Mouse (Mus musculus) hindbrain, embryonic 14.5 days (tissue): ENCODE measurements at regions not wholly inside any gene's neighbourhood (a gene's known extent, or its start where the extent isn't known, plus 50 kb on each side); places are given as distances from the start of the nearest gene placed in this dataset.

Experiments
- ATAC-seq: fragments of 200-750 bp; cut with Nextera tagmentation; 2 replicates; pipeline ENCODE4 v1.8.0; 2017; ENCODE audit warnings: moderate number of reproducible peaks, mild to moderate bottlenecking, moderate TSS enrichment, moderate library complexity; ENCODE audit not compliant: low FRiP score
- DNase-seq: peaks from one replicate; pipeline ENCODE4 v3.0.0-alpha.2; 2015; ENCODE audit warnings: low spot score
- H3K27ac ChIP-seq: fragments of 300-500 bp; sonication (generic); 2 replicates; pipeline ENCODE4 v1.5.1; 2014; ENCODE audit warnings: mild to moderate bottlenecking, moderate library complexity
- H3K27me3 ChIP-seq: fragments of 300-500 bp; sonication (generic); 2 replicates; pipeline ENCODE4 v1.6.1; 2014; ENCODE audit warnings: mild to moderate bottlenecking, low read length, mixed read lengths; ENCODE audit not compliant: control insufficient read depth, insufficient read depth
- H3K36me3 ChIP-seq: fragments of 300-500 bp; sonication (generic); replicated peaks from 2 replicates; pipeline ENCODE4 v1.6.1; 2014; ENCODE audit not compliant: control insufficient read depth, insufficient read depth
- H3K4me1 ChIP-seq: fragments of 300-500 bp; sonication (generic); replicated peaks from 2 replicates; pipeline ENCODE4 v1.6.1; 2014; ENCODE audit warnings: antibody characterized with exemption, low read length, mixed read lengths; ENCODE audit not compliant: control insufficient read depth, insufficient read depth
- H3K4me2 ChIP-seq: fragments of 300-500 bp; sonication (generic); replicated peaks from 2 replicates; pipeline ENCODE4 v1.6.1; 2014; ENCODE audit warnings: mild to moderate bottlenecking, moderate library complexity
- H3K4me3 ChIP-seq: fragments of 300-500 bp; sonication (generic); replicated peaks from 2 replicates; pipeline ENCODE4 v1.5.1; 2014; ENCODE audit warnings: mild to moderate bottlenecking, low read length
- H3K9ac ChIP-seq: fragments of 300-500 bp; sonication (generic); 2 replicates; pipeline ENCODE4 v1.6.1; 2014
- H3K9me3 ChIP-seq: fragments of 300-500 bp; sonication (generic); 2 replicates; pipeline ENCODE4 v1.6.1; 2016; ENCODE audit warnings: low read length; ENCODE audit not compliant: control insufficient read depth
- WGBS: fragments of 180-500 bp; shearing (Covaris S2); extraction: QIAGEN DNeasy Blood & Tissue Kit; methylation state at CpG from one replicate; pipeline ENCODE4 v1.1.7; 2014; 5-methylcytosine and 5-hydroxymethylcytosine counted together

GRCm38 (mm10) chr9:84896073-84896472, 416.5 kb upstream of the Gm11114 start:
- Histone ChIP-seq H3K36me3 (no peaks in the 10 kb centered on the region), H3K27ac (no peak overlapping the region), H3K4me3 (no peak overlapping the region), H3K9me3 (no peaks in the 10 kb centered on the region), H3K4me2 (no peak overlapping the region), H3K4me1 (no peaks in the 10 kb centered on the region), H3K27me3 (no peaks in the 10 kb centered on the region), H3K9ac (no peak overlapping the region)
- WGBS: 35% methylated on average over 2 of the region's 2 CpGs
- ATAC-seq (no peak), DNase-seq (no peak)

GRCm38 (mm10) chr9:84900643-84901042, 411.9 kb upstream of the Gm11114 start:
- Histone ChIP-seq H3K36me3 (no peaks in the 10 kb centered on the region), H3K9me3 (no peaks in the 10 kb centered on the region), H3K4me2 (no peak overlapping the region), H3K9ac (no peak overlapping the region), H3K27me3 (no peaks in the 10 kb centered on the region), H3K4me1 (no peaks in the 10 kb centered on the region), H3K4me3 (no peak overlapping the region), H3K27ac (no peak overlapping the region)
- DNase-seq: no peak
- ATAC-seq: no peak
- WGBS: 46% methylated on average over 2 of the region's 2 CpGs

DNA sequence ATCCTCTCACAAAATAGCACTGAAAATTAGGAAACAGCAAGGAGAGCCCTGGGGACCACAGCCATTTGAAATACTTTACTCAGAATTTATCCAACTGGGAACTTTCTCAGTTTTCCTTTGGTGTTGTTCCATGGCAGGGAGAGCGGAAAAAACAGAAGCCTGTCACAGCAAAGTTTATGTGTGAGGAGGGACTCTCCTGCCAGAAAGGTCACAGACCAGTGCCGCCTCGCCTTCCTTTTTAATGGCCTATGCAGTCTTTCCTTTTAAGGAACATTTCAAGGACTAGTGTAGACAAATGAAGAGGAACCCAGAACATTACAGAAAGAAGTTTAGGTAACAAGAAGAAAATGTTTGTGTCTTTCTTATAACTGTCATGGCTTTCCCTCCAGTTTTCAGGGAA, 406.3 kb upstream of the Gm11114 start:
- no peak overlapping the region for H3K27ac ChIP-seq
- no peak overlapping the region for H3K4me3 ChIP-seq
- WGBS: 79% methylated on average over 3 of the region's 3 CpGs
- no peaks in the 10 kb centered on the region for H3K4me1 ChIP-seq
- no peaks in the 10 kb centered on the region for H3K9me3 ChIP-seq
- H3K27me3 ChIP-seq: no peaks in the 10 kb centered on the region
- no peak for ATAC-seq
- no peak overlapping the region for H3K4me2 ChIP-seq
- no peaks in the 10 kb centered on the region for H3K36me3 ChIP-seq
- H3K9ac ChIP-seq: no peak overlapping the region
- DNase-seq: no peak

- DNase-seq (no peak), ATAC-seq (no peak)
- H3K4me1 ChIP-seq: no peaks in the 10 kb centered on the region
- H3K27ac ChIP-seq: no peak overlapping the region
- WGBS: 90% methylated on average over 1 of the region's 1 CpGs
- no peaks in the 10 kb centered on the region for H3K36me3 ChIP-seq
- H3K4me3 ChIP-seq: no peak overlapping the region
- H3K9ac ChIP-seq: no peak overlapping the region
- H3K9me3 ChIP-seq: no peaks in the 10 kb centered on the region
- no peak overlapping the region for H3K4me2 ChIP-seq
- no peaks in the 10 kb centered on the region for H3K27me3 ChIP-seq
Observed at GRCm38 (mm10) chr9:84913321-84913720, 399.3 kb upstream of the Gm11114 start.

- H3K4me2 ChIP-seq: no peak overlapping the region
- H3K9ac ChIP-seq: no peak overlapping the region
- 83% methylated on average over 4 of the region's 4 CpGs for WGBS
- ATAC-seq: no peak
- no peaks in the 10 kb centered on the region for H3K27me3 ChIP-seq
- H3K36me3 ChIP-seq: no peaks in the 10 kb centered on the region
- no peaks in the 10 kb centered on the region for H3K9me3 ChIP-seq
- DNase-seq: no peak
- no peak overlapping the region for H3K27ac ChIP-seq
- H3K4me1 ChIP-seq: no peaks in the 10 kb centered on the region
- no peak overlapping the region for H3K4me3 ChIP-seq
Observed at GRCm38 (mm10) chr9:84922306-84922705, 390.3 kb upstream of the Gm11114 start.

GRCm38 (mm10) chr9:84923966-84924365, 388.6 kb upstream of the Gm11114 start:
- H3K36me3 ChIP-seq: no peaks in the 10 kb centered on the region
- no peak overlapping the region for H3K9ac ChIP-seq
- no peak overlapping the region for H3K4me2 ChIP-seq
- H3K27ac ChIP-seq: no peak overlapping the region
- no peaks in the 10 kb centered on the region for H3K9me3 ChIP-seq
- H3K4me3 ChIP-seq: no peak overlapping the region
- 86% methylated on average over 8 of the region's 8 CpGs for WGBS
- H3K27me3 ChIP-seq: no peaks in the 10 kb centered on the region
- DNase-seq (no peak), ATAC-seq (no peak)
- H3K4me1 ChIP-seq: no peaks in the 10 kb centered on the region

- DNase-seq (peak; percentile 53), ATAC-seq (peak; percentile 82)
- Histone ChIP-seq H3K27ac (no peak overlapping the region), H3K36me3 (no peaks in the 10 kb centered on the region), H3K4me1 (no peaks in the 10 kb centered on the region), H3K4me3 (no peak overlapping the region), H3K9ac (no peak overlapping the region), H3K9me3 (no peaks in the 10 kb centered on the region), H3K4me2 (no peak overlapping the region), H3K27me3 (no peaks in the 10 kb centered on the region)
- WGBS: 60% methylated on average over 2 of the region's 2 CpGs
Observed at GRCm38 (mm10) chr9:84936291-84937055, 376.1 kb upstream of the Gm11114 start.

- no peaks in the 10 kb centered on the region for H3K4me1 ChIP-seq
- 93% methylated on average over 11 of the region's 11 CpGs for WGBS
- no peaks in the 10 kb centered on the region for H3K27me3 ChIP-seq
- no peak overlapping the region for H3K27ac ChIP-seq
- H3K4me3 ChIP-seq: no peak overlapping the region
- no peak for DNase-seq
- H3K9ac ChIP-seq: no peak overlapping the region
- H3K9me3 ChIP-seq: no peaks in the 10 kb centered on the region
- no peak overlapping the region for H3K4me2 ChIP-seq
- ATAC-seq: no peak
- H3K36me3 ChIP-seq: no peaks in the 10 kb centered on the region
Observed at GRCm38 (mm10) chr9:84966558-84967154, 345.9 kb upstream of the Gm11114 start.

GRCm38 (mm10) chr9:84969975-84970608, 342.5 kb upstream of the Gm11114 start:
- Histone ChIP-seq H3K9ac (no peak overlapping the region), H3K27me3 (no peaks in the 10 kb centered on the region), H3K4me3 (no peak overlapping the region), H3K27ac (no peak overlapping the region), H3K9me3 (no peaks in the 10 kb centered on the region), H3K4me2 (no peak overlapping the region), H3K4me1 (no peaks in the 10 kb centered on the region), H3K36me3 (no peaks in the 10 kb centered on the region)
- WGBS: 80% methylated on average over 3 of the region's 3 CpGs
- ATAC-seq (no peak), DNase-seq (no peak)
